Mouse (Mus musculus) splenic B cell, adult 2 months (primary cell): ENCODE measurements around the gene Ak1.

Source experiments
- DNase-seq: peaks from one replicate; pipeline ENCODE4 v3.0.0-alpha.2; 2011; ENCODE audit warnings: low read depth, low spot score
- H3K27me3 ChIP-seq: 2 replicates; pipeline ENCODE4 v1.6.1; 2012; ENCODE audit warnings: mild to moderate bottlenecking, low read length, moderate library complexity, mixed read lengths; ENCODE audit not compliant: control insufficient read depth, poor library complexity, insufficient read depth, severe bottlenecking
- H3K36me3 ChIP-seq: 2 replicates; pipeline ENCODE4 v1.6.1; 2012; ENCODE audit warnings: mild to moderate bottlenecking, low read length, moderate library complexity, mixed read lengths; ENCODE audit not compliant: control insufficient read depth, poor library complexity, insufficient read depth, severe bottlenecking

Gene Ak1

DNA sequence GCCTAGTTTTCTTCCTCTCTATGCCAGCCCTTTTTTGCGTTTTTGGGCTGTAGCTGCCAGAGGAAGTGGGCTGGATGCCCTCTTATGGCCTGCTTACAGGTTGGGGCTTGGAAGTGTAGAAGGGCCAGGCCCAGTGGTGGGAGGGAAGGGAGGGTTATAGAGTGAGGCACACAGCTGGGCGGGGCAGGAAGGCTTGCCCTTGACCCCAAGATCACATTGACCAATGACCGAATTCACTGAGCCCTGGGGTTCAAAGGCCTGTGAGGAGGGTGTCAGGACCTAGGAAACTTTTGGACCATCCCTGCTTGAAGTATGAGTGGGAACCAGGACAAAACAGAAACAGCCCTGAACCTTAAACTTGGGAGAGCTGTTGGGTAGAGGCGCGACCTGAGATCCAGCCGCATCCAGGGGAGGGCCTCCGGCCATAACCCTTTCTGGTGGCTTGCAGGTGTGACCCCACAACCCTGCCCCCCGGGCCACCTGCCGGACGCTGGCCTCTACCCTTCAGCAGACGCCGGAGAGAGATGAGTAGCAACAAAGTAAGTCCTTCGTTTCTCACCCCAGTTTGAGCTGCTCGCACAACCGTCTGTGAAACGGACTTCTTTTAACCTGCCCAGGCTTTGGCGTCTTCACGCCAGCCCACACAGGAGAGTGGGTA, 12.7 kb upstream of the Ak1 start:
- Histone ChIP-seq H3K27me3 (no peaks in the 10 kb centered on the region), H3K36me3 (no peaks in the 10 kb centered on the region)
- DNase-seq: no peak

DNA sequence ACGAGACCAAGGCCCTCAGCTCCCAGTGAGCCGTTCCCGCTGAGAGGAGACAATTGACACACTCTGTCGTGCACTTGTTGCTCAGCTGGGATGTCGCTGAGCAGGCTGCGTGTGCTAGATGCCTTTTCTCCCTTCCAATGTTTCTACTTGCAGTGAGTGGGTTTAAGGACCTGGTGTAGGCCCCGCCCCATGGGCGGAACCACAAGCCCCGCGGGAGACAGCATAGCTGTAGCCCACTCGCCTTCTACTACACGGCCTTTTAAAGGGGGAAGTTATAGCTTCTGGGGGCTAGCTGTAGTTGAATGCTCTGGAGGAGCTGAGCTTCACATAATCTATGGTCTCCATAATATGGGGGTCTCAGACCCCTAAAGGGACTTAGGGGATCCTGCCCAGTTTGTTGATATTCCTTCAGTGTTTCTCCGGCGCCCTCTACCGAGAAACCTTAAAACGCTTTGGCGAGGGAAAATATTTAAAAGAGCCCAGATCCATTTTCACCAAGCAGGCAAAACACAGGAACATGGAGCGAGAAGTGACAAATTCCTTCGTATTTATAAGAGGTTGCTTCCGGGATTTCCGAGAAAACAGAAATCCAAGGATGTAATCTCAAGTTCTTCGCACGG, 10.8 kb upstream of the Ak1 start:
- Histone ChIP-seq H3K36me3 (no peaks in the 10 kb centered on the region), H3K27me3 (no peaks in the 10 kb centered on the region)
- peak; percentile 42 for DNase-seq

DNA sequence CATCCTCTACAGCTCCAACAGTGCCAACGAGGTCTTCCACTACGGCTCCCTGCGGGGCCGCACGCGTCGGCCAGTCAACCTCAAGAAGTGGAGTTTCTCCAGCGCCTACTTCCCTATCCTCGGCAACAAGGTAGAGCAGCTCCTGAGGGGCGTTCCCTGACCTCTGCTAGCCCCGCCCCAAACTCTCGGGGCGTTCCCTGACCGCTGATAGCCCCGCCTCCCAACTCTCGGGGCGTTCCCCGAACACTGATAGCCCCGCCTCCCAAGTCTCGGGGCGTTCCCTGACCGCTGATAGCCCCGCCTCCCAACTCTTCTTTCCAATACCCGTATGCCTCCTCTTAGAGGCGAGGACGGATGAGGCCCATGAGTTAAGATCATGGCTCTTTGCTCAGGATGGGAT, 9.3 kb upstream of the Ak1 start:
- Histone ChIP-seq H3K27me3 (no peaks in the 10 kb centered on the region), H3K36me3 (no peaks in the 10 kb centered on the region)
- no peak for DNase-seq

DNA sequence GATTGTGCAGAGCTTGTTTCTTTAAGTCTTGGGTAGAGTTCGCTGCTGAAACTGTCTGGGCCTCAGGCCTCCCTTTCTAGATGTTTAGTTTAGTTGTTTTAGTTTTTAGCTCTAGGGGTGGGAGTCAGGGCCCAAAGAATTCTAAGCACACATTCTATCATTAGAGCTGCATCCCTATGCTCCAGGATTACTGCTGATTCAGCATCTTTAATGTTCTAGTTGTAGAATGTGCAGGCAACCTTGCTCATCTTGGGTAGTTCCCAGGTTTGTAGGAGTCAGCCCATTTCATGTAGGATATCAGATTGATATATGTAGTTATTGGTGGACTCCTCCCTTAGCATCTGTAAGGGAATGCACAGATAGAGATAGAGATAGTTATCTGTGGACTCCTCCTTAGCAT, 4.4 kb upstream of the Ak1 start:
- Histone ChIP-seq H3K27me3 (no peaks in the 10 kb centered on the region), H3K36me3 (no peaks in the 10 kb centered on the region)
- DNase-seq: no peak

DNA sequence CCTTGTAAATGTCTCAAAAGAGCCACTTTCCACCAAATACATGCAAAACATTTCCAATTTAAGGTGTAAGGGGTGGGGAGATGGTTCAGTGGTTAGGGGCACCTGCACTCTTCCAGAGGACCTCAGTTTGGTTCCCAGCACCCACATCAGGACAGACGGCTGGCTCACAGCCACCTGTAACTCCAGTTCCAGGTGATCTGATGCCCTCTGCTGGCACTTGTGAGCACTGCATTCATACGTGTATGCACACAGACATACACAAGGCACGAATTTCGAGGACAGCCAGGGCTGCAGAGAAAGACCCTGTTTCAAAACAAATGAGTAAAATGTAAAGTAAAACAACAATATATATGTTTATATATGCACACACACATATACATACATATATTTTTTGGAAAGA, 4.0 kb upstream of the Ak1 start:
- Histone ChIP-seq H3K27me3 (no peaks in the 10 kb centered on the region), H3K36me3 (no peaks in the 10 kb centered on the region)
- DNase-seq: peak; percentile 35

DNA sequence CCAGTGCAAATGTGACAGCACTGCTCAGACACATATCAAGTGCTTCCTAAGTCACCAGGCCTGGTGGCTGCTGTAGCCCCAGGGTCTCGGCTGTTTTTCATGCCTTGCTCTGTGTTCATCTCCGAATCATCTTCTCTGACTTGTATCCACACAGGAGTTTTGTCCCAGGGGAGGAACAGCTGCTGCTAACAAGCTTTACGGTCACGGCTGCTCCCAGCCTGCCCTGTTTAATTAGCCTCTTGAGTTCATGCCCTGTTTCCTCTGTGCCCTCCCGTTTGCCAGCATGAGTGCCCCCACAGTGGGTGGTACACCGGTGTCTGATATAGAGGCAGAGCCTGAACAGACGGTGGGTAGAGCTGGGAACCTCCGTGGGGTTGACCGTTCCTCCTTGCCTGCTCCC, 3.5 kb upstream of the Ak1 start:
- DNase-seq: no peak
- H3K27me3 ChIP-seq: no peaks in the 10 kb centered on the region
- H3K36me3 ChIP-seq: no peaks in the 10 kb centered on the region

DNA sequence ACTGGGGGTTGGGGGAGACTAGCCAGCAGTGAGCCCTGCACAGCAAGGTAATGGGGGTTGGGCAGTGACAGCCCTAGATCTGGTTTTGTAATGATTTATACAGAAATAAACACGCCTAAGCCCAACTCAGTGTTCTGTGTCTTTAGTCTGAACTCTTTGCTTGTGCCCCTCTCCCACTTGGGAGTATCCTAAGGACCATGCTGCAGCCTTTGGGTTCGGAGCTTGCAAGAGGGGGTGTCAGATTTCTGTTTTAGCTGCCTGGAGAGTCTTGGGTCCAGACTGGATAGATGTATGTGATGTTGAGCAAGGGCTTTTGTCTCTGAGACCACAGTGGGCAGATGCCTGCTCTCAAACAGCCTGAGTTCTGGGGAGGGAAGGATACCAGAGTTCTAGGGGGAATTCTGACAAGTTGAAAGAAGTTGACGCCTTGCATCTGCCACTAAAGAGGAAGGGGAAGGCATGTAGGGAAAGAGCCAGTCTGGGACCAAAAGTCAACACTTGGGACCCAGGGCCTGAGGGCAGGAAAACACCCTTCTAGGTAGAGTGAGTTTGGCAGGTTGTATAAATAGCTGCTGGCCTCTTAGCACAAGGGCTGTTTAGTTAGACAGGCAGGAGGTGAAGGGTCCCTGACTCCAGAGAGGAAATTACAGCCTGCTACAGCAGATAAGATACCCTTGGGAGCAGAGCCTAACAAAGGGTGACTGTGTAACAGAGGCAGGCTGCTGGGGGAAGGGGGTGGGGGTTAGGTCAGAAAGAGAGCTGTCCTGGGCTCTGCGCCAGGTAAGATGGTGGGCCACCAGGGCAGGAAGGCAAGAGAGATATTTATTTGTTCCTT, 659 bp upstream of the Ak1 start:
- Histone ChIP-seq H3K27me3 (no peaks in the 10 kb centered on the region), H3K36me3 (no peaks in the 10 kb centered on the region)
- DNase-seq: no peak

DNA sequence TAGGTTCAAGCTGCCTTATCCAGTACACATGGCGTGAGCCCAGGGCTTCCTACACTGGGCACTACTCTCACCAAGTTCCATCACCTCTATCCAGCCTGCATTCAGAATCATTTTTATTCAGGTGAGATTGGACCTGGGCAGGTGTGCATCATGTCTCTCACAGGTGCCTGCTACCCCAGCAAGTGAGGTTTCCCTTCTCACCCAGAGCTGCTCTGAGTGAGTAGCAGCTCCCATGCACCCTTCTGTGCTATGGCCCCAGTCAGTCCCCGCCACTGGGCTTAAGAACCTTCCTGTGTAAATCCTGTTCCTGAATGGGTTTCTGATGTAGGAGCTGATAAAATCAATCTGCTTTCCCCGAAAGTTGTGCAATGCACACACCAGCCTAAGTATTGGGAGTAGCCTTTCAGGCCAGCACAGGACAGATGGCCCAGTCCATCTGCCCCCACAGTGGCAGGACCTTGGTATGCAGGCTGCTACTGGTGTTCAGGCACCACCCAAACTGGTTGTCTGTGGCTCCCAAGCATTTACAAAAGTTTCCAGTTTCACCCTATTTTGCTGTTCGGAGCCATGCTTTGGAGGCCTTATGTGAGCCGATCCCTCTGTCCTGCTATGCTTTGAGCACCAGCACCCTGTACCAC, 2.7 kb downstream of the Ak1 start:
- DNase-seq: no peak
- H3K36me3 ChIP-seq: no peaks in the 10 kb centered on the region
- no peaks in the 10 kb centered on the region for H3K27me3 ChIP-seq

DNA sequence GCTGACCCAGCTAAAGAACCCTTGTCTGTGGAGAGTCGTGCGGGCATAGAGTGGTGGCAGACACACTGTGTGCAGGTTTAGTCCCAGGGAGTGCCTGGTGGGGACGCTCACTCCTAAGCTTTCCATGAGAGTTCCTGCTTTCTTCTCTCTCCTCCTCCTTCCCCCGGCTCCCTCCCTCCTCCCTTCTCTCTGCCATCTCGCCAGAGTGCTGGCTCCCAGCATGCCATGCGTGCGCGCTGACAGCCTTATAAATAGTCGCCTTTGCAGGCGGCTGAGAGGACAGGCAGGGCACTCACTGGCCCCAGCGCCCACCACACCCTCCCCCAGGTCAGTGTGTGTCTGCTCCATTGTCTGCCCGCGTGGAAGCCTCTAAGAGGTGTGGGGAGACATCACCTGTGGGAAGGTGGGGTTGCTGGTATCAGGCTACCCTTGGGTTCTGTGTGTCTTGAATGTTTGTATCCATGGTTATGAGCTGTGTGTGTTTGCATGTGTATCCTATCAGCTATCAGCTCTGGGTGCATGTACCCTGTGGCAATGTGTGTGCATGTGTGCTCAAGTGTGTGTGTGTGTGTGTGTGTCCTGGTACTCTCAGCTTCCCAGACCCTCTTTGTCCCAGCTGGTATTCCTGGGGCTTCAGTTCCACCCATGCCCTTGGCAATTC, 3.8 kb downstream of the Ak1 start:
- DNase-seq: no peak
- H3K27me3 ChIP-seq: no peaks in the 10 kb centered on the region
- no peaks in the 10 kb centered on the region for H3K36me3 ChIP-seq

DNA sequence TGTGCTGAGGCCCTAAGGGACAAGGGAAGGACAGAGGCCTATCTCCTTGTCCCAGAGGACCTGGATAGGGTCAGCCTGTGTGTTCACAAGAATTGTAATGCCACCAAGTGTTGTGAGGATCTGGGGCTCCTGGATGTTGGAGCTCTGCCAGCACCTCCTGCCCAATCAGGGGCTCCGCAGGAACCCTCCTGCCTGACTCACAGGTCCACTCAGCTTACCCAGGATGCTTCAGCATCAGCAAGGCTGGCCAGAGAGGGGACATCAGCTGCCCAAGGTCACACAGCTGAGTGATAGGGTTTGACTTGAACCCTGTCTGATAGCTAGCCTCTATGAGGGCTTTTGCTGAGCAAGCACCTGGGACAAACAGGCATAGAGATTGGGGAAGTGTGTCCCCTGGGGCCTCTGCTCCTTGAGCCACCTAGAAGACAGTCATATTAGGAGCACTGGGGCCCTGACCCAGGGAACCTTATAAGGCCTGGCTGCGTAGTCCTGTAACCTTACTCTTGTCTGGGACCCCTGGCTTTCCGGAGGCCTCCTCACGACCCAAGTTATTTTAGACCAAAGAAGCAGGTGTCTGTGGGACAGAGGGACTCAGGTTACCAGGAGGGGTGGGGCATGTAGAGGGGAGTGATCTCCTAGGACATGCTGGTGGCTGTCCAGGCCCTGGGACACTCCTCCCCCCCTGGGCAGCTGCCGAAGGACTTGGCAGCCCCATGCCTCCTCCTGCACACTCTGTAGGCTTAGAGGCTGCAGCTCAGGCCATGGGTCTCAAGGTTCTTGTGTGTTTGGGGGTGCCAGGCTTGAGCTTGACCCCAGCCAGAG, 4.5 kb downstream of the Ak1 start:
- DNase-seq: no peak
- H3K36me3 ChIP-seq: no peaks in the 10 kb centered on the region
- H3K27me3 ChIP-seq: no peaks in the 10 kb centered on the region

DNA sequence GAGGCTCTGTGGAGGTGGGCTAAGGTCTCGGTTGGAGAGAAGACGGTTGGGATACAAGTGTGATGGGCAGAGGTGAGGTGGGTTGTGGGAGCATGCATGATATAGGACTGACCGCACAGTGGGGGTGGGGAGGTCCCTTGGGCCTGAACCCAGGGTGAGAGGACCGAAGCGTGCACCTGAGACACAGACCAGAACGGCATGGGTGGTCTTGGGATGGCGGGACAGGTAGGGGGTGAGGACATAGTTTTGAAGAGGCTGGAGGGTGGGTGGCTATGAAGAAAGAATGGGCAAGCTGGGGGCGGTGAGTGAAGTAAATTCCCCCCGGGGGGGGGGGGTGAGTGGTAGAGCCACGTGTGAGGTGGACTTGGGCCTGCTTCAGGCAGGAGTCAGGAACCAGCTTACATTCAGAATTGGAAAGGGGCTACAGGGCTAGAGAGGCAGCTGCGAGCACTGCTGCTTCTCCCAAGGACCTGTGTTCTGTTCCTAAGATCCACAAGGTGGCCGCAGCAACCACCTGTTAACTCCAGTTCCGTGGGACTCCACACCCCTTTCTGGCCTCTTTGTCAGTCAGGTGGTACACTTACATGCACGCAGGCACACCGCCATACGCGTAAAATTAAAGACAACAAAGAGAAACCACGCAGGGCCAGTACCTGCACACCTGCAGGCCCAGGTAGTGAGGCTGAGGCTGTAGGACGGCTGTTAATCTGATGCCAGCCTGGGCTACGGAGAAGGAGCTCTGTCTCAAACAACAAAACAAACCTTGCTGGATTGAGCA, 5.9 kb downstream of the Ak1 start:
- DNase-seq: no peak
- H3K27me3 ChIP-seq: no peaks in the 10 kb centered on the region
- no peaks in the 10 kb centered on the region for H3K36me3 ChIP-seq

DNA sequence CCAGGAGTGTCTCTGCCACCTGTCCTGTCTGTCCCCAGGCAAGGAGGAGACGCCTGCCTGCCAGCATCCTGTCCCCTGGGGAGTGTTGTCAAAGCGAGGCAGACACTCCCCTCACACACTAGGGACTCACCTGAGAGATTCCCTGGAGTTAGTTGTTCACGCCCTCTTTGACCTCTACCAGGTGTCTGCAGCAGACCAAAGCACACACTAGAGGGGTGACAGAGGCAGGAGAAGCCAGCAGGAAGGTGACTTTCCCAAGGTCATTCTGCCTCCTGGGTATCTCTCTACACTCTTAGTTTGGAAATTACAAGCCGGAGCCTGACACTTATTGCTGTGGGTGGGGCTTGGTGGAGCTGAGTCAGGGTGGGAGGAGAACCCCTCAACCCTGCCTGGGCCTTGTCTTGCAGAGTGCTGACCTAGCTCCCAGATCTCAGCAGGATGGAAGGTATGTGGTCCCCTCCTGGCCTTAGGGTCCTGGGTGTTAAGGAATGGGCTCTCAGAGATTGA, 6.5 kb downstream of the Ak1 start:
- DNase-seq: no peak

DNA sequence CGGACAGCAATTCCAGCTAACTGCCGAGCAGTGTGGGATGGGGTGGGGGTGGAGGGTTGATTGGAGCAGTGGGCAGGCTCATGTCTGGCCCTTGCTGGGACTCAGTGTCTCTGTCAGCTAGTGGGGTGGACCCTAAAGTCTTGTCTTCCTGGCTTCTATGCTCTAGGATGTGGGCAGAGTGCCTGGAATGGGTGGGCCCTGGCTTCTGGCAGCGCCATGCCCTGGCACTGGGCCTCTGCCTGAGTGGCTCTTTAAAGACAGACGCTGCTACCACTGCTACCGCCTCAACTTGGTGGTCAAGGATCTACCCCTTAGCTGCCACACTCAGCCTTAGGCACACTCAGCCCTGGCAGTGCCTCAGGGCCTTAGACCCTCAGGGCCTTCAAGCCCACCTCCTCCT, 7.2 kb downstream of the Ak1 start:
- Histone ChIP-seq H3K27me3 (no peaks in the 10 kb centered on the region), H3K36me3 (no peaks in the 10 kb centered on the region)
- no peak for DNase-seq

More for the DNA sequence above, 6.5 kb downstream of the Ak1 start:
- Histone ChIP-seq H3K36me3 (no peaks in the 10 kb centered on the region), H3K27me3 (no peaks in the 10 kb centered on the region)
